Mouse (Mus musculus) cerebellum, postnatal 25 days (tissue): ENCODE results near the gene Pdgfc.

Source experiments
- DNase-seq, 2 experiments: peaks; one replicate each; pipeline ENCODE4 v3.0.0; 2021; ENCODE audit warnings: mixed read lengths in 2 of 2

Gene Pdgfc

DNA sequence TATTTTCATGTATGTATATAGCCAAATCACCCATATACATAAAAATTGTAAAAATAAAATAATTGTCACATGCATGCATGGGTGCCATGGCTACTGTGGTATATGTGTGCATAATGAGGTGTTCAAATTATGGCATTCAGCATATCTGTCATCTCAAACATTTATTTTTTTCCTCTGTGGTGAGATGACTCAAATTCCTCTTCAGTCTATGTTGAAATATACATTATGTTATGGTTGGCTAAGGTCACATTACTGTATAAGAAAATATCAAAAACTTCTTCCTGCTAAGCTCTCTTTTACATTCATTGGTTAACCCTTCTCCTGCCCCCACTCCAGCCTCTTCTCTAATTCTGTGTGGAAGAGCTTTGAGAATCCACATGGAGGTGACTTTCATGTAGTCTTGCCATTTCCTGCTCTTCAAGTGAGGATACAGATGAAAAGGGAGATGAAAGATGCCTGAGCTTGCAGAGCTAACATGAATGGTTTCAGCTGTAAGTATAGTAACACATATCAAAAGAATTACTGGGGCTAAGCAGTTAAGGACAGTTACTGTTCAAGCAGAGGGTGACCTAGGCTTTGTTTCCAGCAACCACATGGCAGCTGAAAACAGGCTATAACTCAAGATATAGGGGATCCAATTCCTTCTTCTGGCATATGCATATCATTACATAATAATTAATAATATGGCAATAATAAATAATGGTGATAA lies 124.4 kb downstream of the Pdgfc start:
- DNase-seq, result no peak

DNA sequence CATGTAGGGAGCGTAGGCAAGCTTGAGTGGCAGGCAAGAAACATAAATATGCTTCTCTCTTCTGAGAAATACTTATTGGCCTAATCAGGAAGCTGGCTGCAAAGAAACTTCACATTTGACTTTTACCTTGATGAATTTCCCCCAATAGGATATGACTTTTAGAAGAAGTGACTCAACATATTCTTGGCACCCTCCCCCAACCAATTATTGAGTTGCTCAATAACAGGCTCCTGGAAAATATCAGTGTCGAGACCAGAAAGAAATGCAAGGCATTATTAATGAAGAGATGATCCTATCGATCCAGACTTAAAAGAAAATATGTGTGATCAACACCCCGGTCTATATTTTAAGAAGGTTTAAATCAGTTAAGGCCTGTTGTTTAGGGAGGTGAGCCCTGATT lies 125.9 kb downstream of the Pdgfc start:
- DNase-seq, result no peak

DNA sequence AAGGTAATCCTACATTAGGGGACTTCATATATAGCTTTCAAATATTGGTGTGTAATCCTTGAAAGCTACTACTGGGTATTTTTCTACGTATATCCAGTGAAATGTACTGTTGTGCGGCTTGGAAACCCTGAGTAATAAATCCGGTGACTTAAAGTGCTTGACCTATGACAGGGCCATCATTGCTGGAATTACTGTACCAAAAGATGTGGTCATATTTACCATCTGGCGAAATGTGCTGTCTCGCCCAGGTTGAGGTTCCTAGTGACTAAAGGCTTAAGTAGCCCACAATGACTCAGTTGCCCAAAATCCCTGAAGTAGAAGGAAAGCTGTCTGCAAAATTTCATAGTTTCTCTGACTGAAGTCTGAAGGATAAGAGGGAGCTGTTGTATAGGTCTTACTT lies 127.9 kb downstream of the Pdgfc start:
- DNase-seq, result no peak

DNA sequence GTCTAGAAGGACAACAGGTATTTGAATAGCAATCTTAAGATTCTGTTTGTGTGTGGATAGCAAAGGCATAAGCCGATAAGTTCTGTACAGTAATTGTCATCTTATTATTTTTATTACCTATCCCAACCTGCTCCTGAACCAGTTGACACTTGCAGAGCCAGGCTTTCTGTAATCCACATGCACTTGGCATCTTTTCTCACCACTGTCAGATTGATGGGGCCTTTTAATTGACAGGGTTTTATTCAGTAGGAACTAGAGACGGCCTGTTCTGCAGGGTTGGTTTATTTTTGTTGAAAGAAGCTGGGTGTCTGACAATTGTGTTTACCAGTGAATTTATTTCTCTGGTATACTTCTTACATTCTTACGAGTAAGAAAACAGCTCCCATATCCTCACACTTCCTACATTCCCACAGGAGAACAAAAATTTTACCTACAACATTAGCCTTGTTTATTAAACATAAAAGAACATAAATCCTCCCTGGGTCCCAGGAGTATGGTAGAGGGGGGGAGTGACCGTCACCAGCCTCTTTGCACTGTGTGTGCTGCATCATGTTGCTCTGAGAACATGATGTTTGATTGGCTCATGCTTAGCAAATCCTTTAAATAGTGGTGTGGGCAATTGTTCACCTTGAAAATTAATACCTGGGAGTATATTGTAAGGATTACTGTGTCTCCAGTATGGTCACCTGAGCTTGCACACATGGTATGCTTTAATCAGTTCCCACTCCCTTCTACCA lies 134.0 kb downstream of the Pdgfc start:
- no peak for DNase-seq

DNA sequence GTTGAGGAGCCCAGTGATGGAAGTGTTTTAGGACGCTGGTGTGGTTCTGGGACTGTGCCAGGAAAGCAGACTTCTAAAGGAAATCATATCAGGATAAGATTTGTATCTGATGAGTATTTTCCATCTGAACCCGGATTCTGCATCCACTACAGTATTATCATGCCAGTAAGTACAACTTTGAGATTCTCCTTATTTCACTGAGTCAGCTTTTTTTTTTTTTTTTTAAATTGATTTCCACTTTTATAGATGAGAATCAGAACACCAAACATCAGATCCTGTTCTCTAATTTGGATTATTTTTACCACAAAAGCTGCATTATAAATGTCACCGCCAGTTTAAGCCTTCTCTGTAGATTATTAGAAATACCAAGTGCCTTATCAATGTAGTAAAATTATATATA lies 138.6 kb downstream of the Pdgfc start:
- no peak for DNase-seq

DNA sequence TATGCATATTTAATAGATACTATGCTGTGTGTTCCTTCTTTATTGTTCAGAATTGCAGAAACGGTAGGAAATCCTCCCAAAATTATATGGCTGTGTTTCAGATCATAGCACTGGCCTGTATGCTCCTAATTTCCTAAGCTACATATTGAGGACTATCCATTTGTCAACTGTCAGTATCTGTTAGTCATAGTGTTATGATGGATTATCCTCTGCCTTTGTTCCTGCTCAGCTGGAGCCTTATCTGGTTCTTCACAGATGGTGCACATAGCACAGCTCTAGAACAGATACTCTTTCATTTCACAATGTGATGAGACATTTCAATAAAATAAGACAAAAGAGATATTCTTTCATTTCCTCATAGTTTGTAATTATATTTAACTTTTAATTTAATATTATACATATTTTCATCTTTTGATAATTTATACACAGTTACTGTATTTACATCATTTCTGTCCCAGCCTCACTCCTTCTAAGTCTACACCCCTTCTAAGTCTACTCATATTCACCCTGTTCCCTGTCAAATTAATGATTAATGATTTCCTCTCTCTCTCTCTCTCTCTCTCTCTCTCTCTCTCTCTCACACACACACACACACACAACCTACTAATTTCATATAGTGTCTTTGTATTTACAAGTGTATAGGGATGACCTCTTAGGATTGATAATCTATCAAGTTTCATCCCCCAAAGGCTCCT lies 145.2 kb downstream of the Pdgfc start:
- DNase-seq, result no peak

DNA sequence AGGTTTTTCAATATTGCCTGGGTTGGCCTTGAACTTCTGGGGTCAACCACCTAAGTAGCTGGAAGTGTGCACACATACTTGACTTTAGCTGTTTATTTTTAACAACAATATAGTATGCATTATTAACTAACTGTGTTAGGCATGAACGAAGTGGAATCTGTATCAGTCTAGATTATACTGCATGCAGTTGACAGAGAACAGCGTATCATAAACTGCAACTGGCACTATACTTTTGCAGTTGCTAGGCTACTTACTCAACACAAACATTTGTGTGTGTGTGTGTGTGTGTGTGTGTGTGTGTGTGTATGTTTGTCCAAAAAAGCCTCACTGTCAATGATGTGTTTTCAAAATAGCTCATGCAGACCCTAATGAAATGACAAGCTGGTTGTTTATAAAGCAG lies 160.7 kb downstream of the Pdgfc start:
- DNase-seq, result no peak

DNA sequence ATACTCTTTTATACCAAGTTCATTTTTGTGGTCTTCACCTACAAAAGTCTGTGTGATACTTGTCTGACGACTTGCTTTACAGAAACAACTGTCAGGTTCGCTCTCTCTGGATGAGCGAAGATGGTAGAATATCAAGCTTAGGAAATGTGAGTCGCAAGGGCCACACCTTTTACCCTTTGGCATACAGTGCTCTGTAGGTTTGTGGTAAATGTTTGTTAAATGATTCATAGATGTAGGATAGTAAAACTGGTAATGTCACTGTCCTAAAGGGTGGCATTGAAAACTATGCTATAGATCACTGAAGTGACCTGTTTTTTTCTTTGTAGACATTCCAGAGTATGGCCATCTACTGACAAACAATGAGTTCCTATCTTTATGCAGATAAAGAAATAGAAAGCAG lies 161.4 kb downstream of the Pdgfc start:
- DNase-seq, result no peak

DNA sequence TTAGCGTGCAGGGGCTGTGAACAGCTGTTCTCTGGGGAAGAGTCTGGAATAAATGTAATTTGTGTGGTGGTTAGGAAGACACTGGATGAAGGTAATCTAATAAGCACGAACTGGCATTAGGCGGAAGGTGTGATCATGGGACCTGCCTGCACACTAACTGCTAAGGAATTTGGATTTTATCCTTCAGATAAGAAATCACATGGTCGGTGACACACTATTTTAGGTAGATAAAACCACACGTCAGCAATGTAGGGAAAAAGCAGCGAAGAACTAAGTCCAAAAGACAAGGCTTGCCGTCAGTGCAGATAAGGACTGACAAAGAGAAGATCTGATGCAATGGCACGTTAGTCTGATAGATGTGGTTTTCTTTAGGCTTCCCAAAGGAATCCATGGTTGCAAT lies 164.4 kb downstream of the Pdgfc start:
- DNase-seq, result no peak

DNA sequence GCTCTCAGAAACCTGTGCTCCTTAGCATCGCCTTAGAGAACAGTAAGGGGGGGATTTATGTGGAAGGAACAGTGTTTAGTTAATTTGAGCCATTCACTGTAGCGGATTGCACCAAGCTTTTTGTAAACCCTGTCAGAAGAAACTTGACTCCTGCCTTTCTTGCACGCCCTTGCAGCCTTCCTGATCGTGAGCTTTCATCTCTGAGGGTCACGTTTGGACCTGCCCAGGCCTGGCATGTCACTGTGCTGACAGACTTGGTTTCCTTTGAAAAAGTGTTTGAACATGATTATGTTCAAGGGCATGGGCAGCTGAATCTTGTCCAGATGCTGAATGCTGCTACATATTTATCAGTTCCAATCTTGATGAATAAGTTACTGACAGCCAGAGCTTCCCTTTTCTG lies 169.0 kb downstream of the Pdgfc start:
- DNase-seq, result no peak

DNA sequence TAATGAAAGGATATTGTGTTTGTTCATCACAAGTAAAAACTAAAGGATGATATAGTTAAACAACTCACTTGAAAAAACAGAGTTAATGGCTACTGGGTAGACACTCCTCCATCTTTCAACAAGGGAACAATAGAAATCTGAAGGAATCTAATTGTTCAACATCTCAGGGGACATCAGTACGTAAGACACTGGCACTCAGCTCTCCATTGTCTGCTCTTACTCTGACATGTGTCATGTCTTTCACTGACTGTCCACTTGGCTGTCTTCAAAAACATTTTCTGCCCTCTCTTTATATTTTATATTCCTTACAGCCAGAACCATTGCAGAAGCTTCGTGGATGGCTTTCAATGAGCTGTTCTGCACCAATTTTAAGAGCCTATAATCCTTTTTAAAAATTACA lies 172.0 kb downstream of the Pdgfc start:
- DNase-seq, result no peak

DNA sequence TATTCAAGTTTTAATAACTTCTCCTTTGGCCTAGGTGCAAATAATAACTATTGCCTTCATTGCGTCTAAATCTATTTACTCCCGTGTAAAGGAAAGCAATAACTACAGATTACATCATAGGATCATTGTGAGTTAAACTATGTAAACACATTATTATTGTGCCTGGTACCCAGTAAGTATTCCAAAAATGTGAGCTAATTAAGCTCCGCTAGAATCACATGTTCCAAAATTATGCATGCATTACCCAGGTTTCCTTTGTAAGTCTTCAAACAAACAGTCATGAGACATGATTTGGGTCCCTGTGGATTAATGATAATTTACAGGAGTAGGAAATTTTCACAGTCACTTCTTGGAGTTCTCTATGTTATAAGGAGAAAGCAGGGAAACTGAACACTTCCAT lies 174.9 kb downstream of the Pdgfc start:
- no peak for DNase-seq

DNA sequence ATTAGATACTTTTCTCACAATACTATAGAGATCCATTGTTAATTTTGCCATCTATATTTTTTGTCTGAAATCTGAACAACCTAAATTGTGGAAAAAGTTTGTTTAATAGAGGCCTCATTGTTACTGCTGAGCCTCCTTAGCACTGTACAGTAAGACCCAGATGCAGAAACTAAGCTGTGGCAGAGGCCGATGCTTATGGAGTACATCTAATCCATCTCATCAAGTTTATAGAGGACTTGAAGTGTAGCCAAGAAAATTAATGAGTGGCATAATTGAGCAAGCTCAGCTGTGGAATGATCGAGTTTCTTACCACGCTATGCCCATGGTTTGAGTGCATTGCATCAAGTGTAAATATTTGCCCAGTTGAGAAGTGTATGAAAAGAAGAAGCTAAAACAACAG lies 175.4 kb downstream of the Pdgfc start:
- no peak for DNase-seq

DNA sequence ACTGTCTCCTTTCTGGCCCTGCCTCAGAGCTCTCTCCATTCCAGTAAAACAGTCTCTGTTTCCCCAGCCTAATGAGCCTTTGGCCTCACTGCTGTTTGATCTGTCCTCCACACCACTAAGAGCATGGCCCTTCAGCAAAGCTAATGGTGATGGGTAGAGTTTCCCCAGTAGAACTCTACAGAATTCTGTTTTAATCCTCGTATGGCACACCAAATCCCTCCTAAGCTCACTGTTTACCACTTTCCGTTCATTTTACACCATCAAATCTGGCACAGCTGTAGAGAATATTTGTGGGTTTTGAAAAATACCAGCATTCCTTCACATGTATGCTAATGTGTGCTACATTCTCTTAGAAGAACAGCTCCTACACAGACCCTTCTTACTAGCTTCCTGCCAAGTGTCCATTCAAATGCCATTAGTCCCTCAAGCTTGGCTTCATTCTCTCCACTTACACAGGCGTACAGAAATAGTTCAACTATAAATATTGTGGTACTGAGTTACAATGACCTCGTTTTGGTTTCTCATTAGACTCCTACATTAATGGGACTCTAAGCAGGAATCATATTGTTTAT lies 179.4 kb downstream of the Pdgfc start:
- DNase-seq, result no peak

DNA sequence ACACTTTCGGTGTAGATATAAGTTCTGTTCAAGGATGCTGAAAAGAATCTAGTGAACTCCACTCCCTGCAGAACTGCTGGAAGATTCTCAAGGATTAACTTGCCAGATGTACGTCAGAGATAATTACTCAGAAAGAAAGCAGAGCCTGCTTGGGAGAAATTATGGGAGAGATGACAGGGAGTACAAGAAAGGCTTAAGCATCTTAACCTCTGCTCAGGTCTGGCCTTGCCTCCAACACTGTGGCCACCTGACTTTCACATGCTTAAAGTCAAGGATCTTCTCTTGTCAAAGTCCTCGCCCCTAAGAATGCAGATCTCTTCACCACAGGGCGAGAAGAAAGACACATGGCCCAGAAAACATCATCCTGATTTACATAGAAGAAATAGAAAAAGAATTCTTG lies 185.5 kb downstream of the Pdgfc start:
- no peak for DNase-seq

DNA sequence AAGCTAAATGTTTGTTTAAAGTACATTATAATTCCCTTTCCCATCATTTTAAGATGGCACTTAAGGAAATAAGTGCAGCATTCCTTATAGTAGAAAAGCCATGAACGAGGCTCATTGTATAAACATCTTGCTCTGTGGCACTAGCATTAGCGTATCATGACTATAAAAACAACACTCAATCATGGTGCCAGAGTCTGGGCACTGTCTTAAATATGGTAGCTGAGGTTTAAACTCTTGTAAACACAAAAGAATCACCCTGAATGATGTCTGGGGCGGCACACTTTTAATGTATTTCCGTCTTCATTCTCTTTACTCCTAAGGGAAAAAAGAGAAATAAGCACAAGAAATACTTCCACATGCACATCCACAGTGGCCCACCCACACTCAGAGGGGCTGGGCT lies 192.1 kb downstream of the Pdgfc start:
- DNase-seq, result no peak

DNA sequence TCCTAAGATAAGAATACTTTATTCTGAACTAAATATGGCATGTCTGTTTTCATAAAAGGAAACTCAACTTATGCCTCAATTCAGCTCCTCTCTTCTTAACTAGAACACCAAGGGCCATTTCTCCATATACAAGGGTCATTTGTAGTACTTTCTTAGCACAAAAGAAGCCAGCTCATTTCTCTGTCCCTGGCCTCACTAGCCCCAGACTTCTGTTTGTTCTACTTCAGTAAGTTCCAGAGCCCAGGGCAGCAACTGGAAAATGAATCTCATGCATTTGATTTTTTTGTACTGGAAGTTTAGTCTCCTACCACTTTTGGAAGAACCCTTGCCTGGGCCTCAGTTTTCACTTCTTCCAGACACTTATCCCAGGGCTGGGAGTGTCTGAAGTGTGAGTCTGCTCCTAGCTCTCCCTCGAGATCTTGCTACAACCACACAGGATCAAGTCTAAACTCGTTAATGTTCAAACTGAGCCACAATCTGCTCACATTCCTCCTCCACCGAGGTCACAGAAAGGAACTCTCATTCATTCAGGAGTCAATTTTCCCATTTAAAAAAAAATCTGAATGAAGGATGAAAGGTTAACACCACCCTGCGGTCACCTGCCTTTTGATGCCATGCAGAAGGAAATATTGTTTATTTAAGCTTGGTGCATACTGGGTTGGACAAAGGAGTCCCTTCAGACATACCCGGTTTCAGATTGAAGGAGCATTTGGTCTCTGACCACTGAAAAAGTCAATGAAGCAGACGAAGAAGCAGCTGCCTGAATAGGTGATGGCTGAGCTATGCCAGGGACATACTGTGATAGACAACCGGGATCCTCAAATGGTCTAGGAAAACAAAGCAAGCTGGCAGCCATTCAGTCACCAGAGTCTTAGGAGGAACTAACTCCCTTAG lies 206.7 kb downstream of the Pdgfc start:
- peak; percentile 3 to 19 for DNase-seq

DNA sequence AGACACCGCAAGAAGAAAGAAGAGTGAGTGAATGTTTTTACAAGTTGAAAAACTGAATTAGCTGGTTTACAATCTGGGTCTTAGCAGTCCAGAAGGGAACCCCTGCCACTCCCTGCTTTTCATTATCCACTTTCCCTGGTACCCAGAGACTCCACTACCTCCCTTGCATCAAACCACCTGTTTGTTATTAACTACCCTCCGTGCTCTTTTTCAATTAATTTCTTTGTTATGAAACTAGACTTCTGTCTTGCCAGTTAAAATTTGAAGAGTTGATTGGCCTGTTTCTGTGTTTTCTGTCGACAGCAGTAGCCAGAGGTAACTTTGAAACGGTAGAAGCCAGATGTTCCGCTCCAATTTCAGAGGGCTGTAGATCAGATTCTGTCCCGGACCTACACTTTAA lies 207.4 kb downstream of the Pdgfc start:
- no peak for DNase-seq

DNA sequence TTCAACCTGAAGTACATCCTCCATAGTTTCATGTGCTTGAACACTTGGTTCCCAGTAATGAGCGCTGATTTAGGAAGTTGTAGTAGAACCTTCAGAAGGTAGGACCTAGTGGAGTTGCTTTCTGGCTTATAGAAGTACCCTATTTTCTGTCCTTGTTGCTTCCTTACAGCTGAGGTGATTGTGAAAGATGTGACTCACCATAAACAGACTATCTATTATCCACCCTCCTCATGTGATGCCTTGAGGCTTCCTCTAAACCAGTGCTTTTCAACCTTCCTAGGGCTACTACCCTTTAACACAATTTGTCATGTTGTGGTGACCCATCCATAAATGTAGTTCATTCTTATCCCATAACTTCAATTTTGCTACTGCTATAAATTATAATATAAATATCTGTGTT lies 226.6 kb downstream of the Pdgfc start:
- DNase-seq, result no peak
